Mouse (Mus musculus) spleen, adult 2 months (tissue): ENCODE data around the gene Mlc1.

Source experiments
- CTCF ChIP-seq: fragments of 200-500 bp; IDR thresholded peaks from 2 replicates; pipeline ENCODE4 v1.5.1; 2011; ENCODE audit warnings: mild to moderate bottlenecking, inconsistent platforms; ENCODE audit not compliant: insufficient read depth, insufficient read length, insufficient replicate concordance; ENCODE audit errors: extremely low read depth
- POLR2A ChIP-seq: fragments of 200-500 bp; IDR thresholded peaks from 2 replicates; pipeline ENCODE4 v1.6.1; 2011; ENCODE audit warnings: low read depth, low read length, inconsistent platforms

DNA sequence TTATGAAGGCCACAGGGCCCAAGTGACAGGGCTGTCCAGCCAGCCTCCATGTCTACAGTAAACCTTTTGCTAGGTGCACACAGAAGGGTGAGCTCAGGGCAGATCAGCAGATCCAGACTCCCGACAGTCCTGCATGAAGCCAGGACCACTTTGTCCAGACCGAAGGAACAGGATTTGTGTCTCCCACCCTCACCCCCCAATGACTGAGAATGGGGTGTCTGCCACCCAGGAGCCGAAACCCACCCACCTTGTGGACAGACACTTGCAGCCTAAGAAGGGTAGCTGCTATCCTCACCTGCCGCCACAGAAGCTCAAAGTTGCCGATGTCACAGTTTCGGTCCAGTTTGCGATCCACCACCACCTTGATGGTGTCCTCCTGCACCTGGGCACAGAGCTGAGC, 63.8 kb downstream of the Mlc1 start:
- no peak for TF ChIP-seq POLR2A
- no peak for TF ChIP-seq CTCF
